Mouse (Mus musculus) cortical plate, adult 2 months (tissue): ENCODE results near the gene Nhlrc3. TPM values are rescaled to one million over a fixed set of nuclear protein-coding genes. Genes with fewer than 3 reads are reported as not detected.

Experiments
- H3K27ac ChIP-seq: fragments of 200-500 bp; 2 replicates; pipeline ENCODE4 v1.5.1; 2012; ENCODE audit warnings: low read length, control low read depth, inconsistent platforms; ENCODE audit not compliant: insufficient read depth
- H3K4me1 ChIP-seq: fragments of 200-500 bp; 2 replicates; pipeline ENCODE4 v1.6.1; 2011; ENCODE audit warnings: low read length; ENCODE audit not compliant: control insufficient read depth, insufficient read depth
- H3K4me3 ChIP-seq: fragments of 200-500 bp; 2 replicates; pipeline ENCODE4 v1.5.1; 2011; ENCODE audit warnings: mild to moderate bottlenecking, low read length, control low read depth; ENCODE audit not compliant: insufficient read depth
- CTCF ChIP-seq: fragments of 200-500 bp; IDR thresholded peaks from 2 replicates; pipeline ENCODE4 v1.5.1; 2011; ENCODE audit warnings: mild to moderate bottlenecking, control low read depth, low read length; ENCODE audit not compliant: insufficient read depth; ENCODE audit errors: extremely low read depth
- POLR2A ChIP-seq: fragments of 200-500 bp; IDR thresholded peaks from 2 replicates; pipeline ENCODE4 v1.6.1; 2011; ENCODE audit warnings: mild to moderate bottlenecking, low read length, control low read depth; ENCODE audit not compliant: insufficient read depth; ENCODE audit errors: extremely low read depth
- polyA plus RNA-seq: library from polyadenylated mRNA; depleted of rRNA; stranded (reverse); fragments of >200 nt; gene quantifications from 2 replicates; pipeline ENCODE4 v1.2.3, GENCODE M21; 2012; rRNA removed

The Nhlrc3 gene
- polyA plus RNA-seq, 1 experiment, result 7.5 TPM

DNA sequence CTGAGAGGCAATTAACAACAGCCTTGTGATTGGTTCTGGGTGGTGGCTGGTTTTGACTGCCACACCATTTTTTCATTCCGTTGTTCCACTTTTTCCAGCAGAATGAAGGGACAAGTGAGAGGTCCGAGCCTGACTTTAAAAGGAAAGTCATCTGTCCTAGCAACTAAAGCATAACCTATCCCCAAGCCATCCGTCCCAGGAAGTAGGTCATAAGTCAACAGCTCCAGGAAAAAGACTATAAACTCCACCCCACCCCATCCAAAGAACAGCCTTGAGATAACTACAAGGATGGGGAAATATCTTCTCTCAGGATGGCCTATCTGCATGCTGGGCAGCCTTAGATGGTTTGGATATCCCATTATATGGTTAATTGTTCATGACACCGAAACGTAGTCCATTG is 50.9 kb downstream of the Nhlrc3 start:
- no peaks in the 10 kb centered on the region for H3K4me1 ChIP-seq
- H3K27ac ChIP-seq, result no peak overlapping the region
- no peak overlapping the region for H3K4me3 ChIP-seq
- no peak for TF ChIP-seq CTCF
- TF ChIP-seq POLR2A, result no peak

DNA sequence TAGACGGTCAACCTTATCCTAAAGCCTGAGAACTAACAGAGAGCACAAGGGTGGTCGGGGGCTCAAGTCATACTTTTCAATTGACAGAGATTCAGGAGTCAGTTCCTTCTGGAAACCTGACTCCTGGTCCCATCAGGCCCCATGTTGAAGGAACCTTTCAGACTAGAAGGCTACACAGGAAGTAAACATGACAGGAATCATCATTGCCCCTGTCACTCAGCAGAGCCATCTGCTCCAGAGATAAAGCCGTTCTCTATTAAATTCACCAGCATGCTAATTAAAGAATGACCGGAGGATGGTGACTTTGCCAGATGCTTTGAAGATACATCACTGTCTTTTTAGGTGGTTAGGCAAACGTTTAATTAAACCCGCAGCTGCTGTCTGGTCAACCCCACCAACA is 53.1 kb downstream of the Nhlrc3 start:
- TF ChIP-seq CTCF (no peak), POLR2A (no peak)
- Histone ChIP-seq H3K4me3 (no peak overlapping the region), H3K4me1 (no peaks in the 10 kb centered on the region), H3K27ac (no peak overlapping the region)

DNA sequence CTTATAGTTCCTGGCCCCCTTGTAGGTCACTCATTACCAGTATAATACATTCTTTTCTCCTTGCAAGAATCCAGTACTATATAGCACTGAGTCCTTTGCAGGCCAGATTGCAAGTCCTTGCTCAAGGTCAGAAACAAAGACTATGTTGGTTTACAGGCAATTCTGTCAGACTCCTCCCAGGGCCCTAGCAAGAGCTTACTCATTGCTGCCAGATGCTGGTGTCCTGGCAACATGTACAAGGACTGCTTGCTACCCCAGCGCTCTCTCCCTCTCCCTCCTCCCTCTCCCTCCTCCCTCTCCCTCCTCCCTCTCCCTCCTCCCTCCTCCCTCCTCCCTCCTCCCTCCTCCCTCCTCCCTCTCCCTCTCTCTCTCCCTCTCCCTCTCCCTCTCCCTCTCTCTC is 56.0 kb downstream of the Nhlrc3 start:
- Histone ChIP-seq H3K4me3 (no peak overlapping the region), H3K27ac (no peak overlapping the region), H3K4me1 (no peaks in the 10 kb centered on the region)
- no peak for TF ChIP-seq CTCF
- no peak for TF ChIP-seq POLR2A

Other genes with a start within 250 kb of the Nhlrc3 start
- gene Proser1, start 334 bp upstream of the Nhlrc3 start, polyA plus RNA-seq, result 12.6 and 12.7 TPM in 2 replicates
- 0.21 and 0.35 TPM in 2 replicates for gene Stoml3, start 25.3 kb upstream of the Nhlrc3 start, polyA plus RNA-seq
- 0.81 and 1.3 TPM in 2 replicates for gene Frem2, start 194.0 kb upstream of the Nhlrc3 start, polyA plus RNA-seq